Comparison of ENCODE assay signal across 8 mouse cellular contexts in genomic region chr17:84140822-84141507, GRCm38 (mm10). TPM values are rescaled to one million over a fixed set of nuclear protein-coding genes. Genes with fewer than 3 reads are reported as not detected.
DNase-seq lines count a peak whose midpoint lies in the region; ATAC-seq and TF ChIP-seq lines count a peak whose summit lies in the region.

No protein-coding gene starts in this region.

- no peak for DNase-seq in spleen, adult 2 months (ENCODE audit: low read depth in 1 of 2, low spot score in 2 of 2)
- DNase-seq in spleen, adult 12 weeks (ENCODE audit: low spot score): no peak
- DNase-seq in liver, adult 2 months (ENCODE audit: extremely low read depth, low read depth, low spot score): no peak
- DNase-seq in stomach, postnatal 0 days (ENCODE audit: low spot score): peak; percentile 68
- DNase-seq in cerebellum, postnatal 10 days: no peak
- DNase-seq in gastrocnemius, adult 18-20 months (ENCODE audit: low spot score): no peak

- H3K36me3 ChIP-seq in spleen, adult 2 months (ENCODE audit: control insufficient read depth, insufficient read depth, low read length): no peaks in the 10 kb centered on the region
- no peaks in the 10 kb centered on the region for H3K36me3 ChIP-seq in heart, embryonic 15.5 days
- H3K36me3 ChIP-seq in liver, adult 2 months (ENCODE audit: control insufficient read depth, insufficient read depth, low read length): no peaks in the 10 kb centered on the region
- H3K36me3 ChIP-seq in stomach, postnatal 0 days (ENCODE audit: control insufficient read depth, insufficient read depth, low read length): no peaks in the 10 kb centered on the region
- no peaks in the 10 kb centered on the region for H3K36me3 ChIP-seq in midbrain, embryonic 13.5 days

- H3K27ac ChIP-seq in spleen, adult 2 months (ENCODE audit: insufficient read depth, low read length): peak overlapping the region; percentile 43; the same call in 1 of the 2 replicates
- peak overlapping the region; percentile 88 for H3K27ac ChIP-seq in heart, embryonic 15.5 days
- peak overlapping the region; percentile 55 for H3K27ac ChIP-seq in liver, adult 2 months (replicated peaks; ENCODE audit: insufficient read depth, low read depth, low read length)
- peak overlapping the region; percentile 77 for H3K27ac ChIP-seq in stomach, postnatal 0 days (replicated peaks)
- H3K27ac ChIP-seq in midbrain, embryonic 13.5 days: no peak overlapping the region

- H3K9me3 ChIP-seq in heart, embryonic 15.5 days (replicated peaks): no peaks in the 10 kb centered on the region
- H3K9me3 ChIP-seq in stomach, postnatal 0 days (ENCODE audit: control insufficient read depth, low read length): no peaks in the 10 kb centered on the region
- no peaks in the 10 kb centered on the region for H3K9me3 ChIP-seq in midbrain, embryonic 13.5 days

- no peak for TF ChIP-seq POLR2A in spleen, adult 2 months (IDR thresholded peaks at IDR 0.05; ENCODE audit: low read depth, low read length)
- no peak for TF ChIP-seq POLR2A in liver, adult 2 months (IDR thresholded peaks at IDR 0.05; ENCODE audit: extremely low read depth, insufficient read depth, low read length)

- TF ChIP-seq EP300 in stomach, postnatal 0 days (optimal IDR thresholded peaks at IDR 0.05): no peak

- no peaks in the 10 kb centered on the region for H3K27me3 ChIP-seq in spleen, adult 2 months (ENCODE audit: control insufficient read depth, insufficient read depth, low read length)
- no peaks in the 10 kb centered on the region for H3K27me3 ChIP-seq in heart, embryonic 15.5 days
- no peaks in the 10 kb centered on the region for H3K27me3 ChIP-seq in liver, adult 2 months (ENCODE audit: control insufficient read depth, insufficient read depth, low read length)
- H3K27me3 ChIP-seq in stomach, postnatal 0 days (ENCODE audit: control insufficient read depth, insufficient read depth, low read length): no peaks in the 10 kb centered on the region
- H3K27me3 ChIP-seq in midbrain, embryonic 13.5 days: 0 out of 2 replicates have a peak, but pooled peaks cover 4% of the 10 kb centered on the region

- no peak overlapping the region for H3K9ac ChIP-seq in heart, embryonic 15.5 days
- H3K9ac ChIP-seq in liver, adult 2 months (ENCODE audit: low read depth, low read length): no peak overlapping the region
- H3K9ac ChIP-seq in stomach, postnatal 0 days (ENCODE audit: low read length): no peak overlapping the region
- no peak overlapping the region for H3K9ac ChIP-seq in midbrain, embryonic 13.5 days (replicated peaks)

- no peak overlapping the region for H3K4me3 ChIP-seq in spleen, adult 2 months (ENCODE audit: extremely low read depth, insufficient read depth, insufficient read length)
- no peak overlapping the region for H3K4me3 ChIP-seq in heart, embryonic 15.5 days
- no peak overlapping the region for H3K4me3 ChIP-seq in liver, adult 2 months (ENCODE audit: insufficient read depth, low read depth, low read length)
- H3K4me3 ChIP-seq in stomach, postnatal 0 days (ENCODE audit: low read depth, low read length): no peak overlapping the region
- no peak overlapping the region for H3K4me3 ChIP-seq in midbrain, embryonic 13.5 days (replicated peaks)

- H3K4me2 ChIP-seq in heart, embryonic 15.5 days: peak overlapping the region; percentile 8; the same call in 1 of the 2 replicates
- no peak overlapping the region for H3K4me2 ChIP-seq in stomach, postnatal 0 days (replicated peaks; ENCODE audit: low read depth)
- no peak overlapping the region for H3K4me2 ChIP-seq in midbrain, embryonic 13.5 days (replicated peaks)

- no peaks in the 10 kb centered on the region for H3K79me2 ChIP-seq in liver, adult 2 months (ENCODE audit: control insufficient read depth, insufficient read depth, low read length)

- H3K4me1 ChIP-seq in spleen, adult 2 months (ENCODE audit: control insufficient read depth, insufficient read depth, insufficient read length): peaks cover 54% of the 10 kb centered on the region
- peaks cover 62% of the 10 kb centered on the region for H3K4me1 ChIP-seq in heart, embryonic 15.5 days (replicated peaks)
- H3K4me1 ChIP-seq in liver, adult 2 months (ENCODE audit: control insufficient read depth, insufficient read depth, low read length): peaks cover 19% of the 10 kb centered on the region
- peaks cover 14% of the 10 kb centered on the region for H3K4me1 ChIP-seq in stomach, postnatal 0 days (replicated peaks; ENCODE audit: control insufficient read depth, insufficient read depth)
- H3K4me1 ChIP-seq in midbrain, embryonic 13.5 days (replicated peaks): peaks cover 3% of the 10 kb centered on the region

- ATAC-seq in heart, embryonic 15.5 days (replicated peaks; ENCODE audit: insufficient number of reproducible peaks, insufficient read depth, low FRiP score, low read depth): peak; percentile 47
- peak; percentile 50 for ATAC-seq in stomach, postnatal 0 days (ENCODE audit: low FRiP score, low TSS enrichment)
- no peak for ATAC-seq in midbrain, embryonic 13.5 days

- no peak for TF ChIP-seq CTCF in spleen, adult 2 months (IDR thresholded peaks at IDR 0.05; ENCODE audit: extremely low read depth, insufficient read depth, insufficient read length, insufficient replicate concordance)
- TF ChIP-seq CTCF in liver, adult 2 months (IDR thresholded peaks at IDR 0.05; ENCODE audit: low read depth, low read length): no peak
- TF ChIP-seq CTCF in stomach, postnatal 0 days (IDR thresholded peaks at IDR 0.05; ENCODE audit: low read depth): no peak

- WGBS in spleen, adult 2 months: 61% methylated on average over 10 of the region's 10 CpGs
- WGBS in heart, embryonic 15.5 days: 54% methylated on average over 10 of the region's 10 CpGs
- WGBS in liver, adult 2 months: 77% methylated on average over 10 of the region's 10 CpGs
- 38% methylated on average over 10 of the region's 10 CpGs for WGBS in stomach, postnatal 0 days
- 72% methylated on average over 10 of the region's 10 CpGs for WGBS in midbrain, embryonic 13.5 days

RNA-seq across cellular contexts. Expression of gene Zfp36l2, which starts 46.8 kb away (rescaled TPM):
- 146 and 261 TPM in 2 replicates for polyA plus RNA-seq in spleen, adult 2 months (2012; rRNA removed)
- 6.6 and 8.7 TPM in 2 replicates for polyA plus RNA-seq in heart, embryonic 15.5 days (2015; fragmentation: Nextera tagmentation; extraction: Ambion mirVana)
- total RNA-seq in liver, adult 2 months (2014; rRNA removed): 18.7 and 22.3 TPM in 2 replicates
- polyA plus RNA-seq in liver, adult 2 months (2012; rRNA removed): 17.3 and 26.5 TPM in 2 replicates
- polyA plus RNA-seq in stomach, postnatal 0 days (2015; fragmentation: Nextera tagmentation; extraction: Ambion mirVana): 17.5 and 18.3 TPM in 2 replicates
- 10 to 100 TPM in 1 of 2 experiments, 1 to 10 TPM in 1; 7.4 to 10.8 TPM for total RNA-seq in gastrocnemius, adult 18-20 months (2021)
- polyA plus RNA-seq in midbrain, embryonic 13.5 days (2015; fragmentation: Nextera tagmentation; extraction: Ambion mirVana): 3.6 and 4.4 TPM in 2 replicates
